Mouse (Mus musculus) megakaryocyte progenitor cell, adult 5-6 weeks (primary cell): ENCODE data around the gene Olfr1270. TPM values are rescaled to one million over a fixed set of nuclear protein-coding genes. Genes with fewer than 3 reads are reported as not detected.
"Not testable (repeated sequence)": the region's sequence is repeated elsewhere in the genome, so short reads cannot be mapped to it uniquely, and the experiment has no call there.

Experiments used
- ATAC-seq: replicated peaks from 2 replicates; pipeline ENCODE4 v1.8.0; 2016; ENCODE audit warnings: mild to moderate bottlenecking, moderate TSS enrichment, inconsistent platforms; ENCODE audit not compliant: poor library complexity
- total RNA-seq, 2 experiments: library from RNA; stranded (forward) in 1 of 2; stranded (reverse) in 1 of 2; fragments of 157-497, 149-512 nt in 1 of 2; fragments of 200-1000 nt in 1 of 2; gene quantifications; 2 replicates each; pipeline versions ENCODE4 v1.2.3 to v1.2.4; 2015 to 2017

Gene Olfr1270
- total RNA-seq (2015) (not detected in 2 replicates), total RNA-seq (2017) (not detected in 2 replicates)

- ATAC-seq = no peak
These were observed at the start of gene Olfr1270 for GRCm38 (mm10) chr2:90152991-90153390. Gene Olfr1270, minus strand, starts transcription at chr2:90153091.

GRCm38 (mm10) chr2:90199606-90200005, 46.7 kb upstream of the Olfr1270 start:
- not testable (repeated sequence) for ATAC-seq

DNA sequence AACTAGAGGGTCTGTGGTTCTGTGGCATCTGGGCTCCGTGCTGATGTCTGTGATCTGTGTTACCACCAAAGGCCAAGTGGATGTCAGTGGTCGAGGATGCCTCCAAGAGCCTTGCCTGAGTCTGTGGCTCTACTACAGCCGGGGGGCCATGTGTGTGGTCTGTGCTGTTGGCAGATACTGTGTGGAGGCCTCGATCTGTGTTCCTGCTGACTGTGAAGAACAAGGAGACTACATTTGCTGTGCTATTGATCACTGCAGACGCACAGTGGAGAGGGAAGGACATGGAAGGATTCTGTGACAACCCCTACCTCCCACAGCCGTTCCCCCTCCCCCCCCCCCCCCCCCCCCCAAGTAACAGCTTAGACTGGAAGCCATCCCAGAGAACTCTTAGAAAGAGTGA, 42.4 kb upstream of the Olfr1270 start:
- ATAC-seq = not testable (repeated sequence)

DNA sequence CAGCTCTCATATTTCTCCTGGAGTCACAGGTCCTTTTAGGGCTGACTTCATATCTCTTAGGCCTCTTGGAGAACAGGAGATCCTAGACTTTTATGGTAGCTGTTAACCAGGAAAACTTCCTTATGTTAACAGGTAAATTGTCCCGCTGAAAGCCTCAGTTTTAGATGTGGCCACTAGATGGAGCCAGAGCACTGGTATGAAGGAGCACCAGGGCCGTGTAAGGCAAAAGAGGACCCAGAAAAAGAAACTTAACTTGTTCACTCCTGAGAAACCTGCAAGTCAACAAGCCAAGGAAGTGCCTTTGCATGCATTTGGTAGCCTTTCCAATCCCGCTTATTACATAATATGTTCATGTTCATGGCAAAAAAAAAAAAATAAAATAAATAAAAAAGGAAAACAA, 41.9 kb upstream of the Olfr1270 start:
- peak; percentile 94 for ATAC-seq

DNA sequence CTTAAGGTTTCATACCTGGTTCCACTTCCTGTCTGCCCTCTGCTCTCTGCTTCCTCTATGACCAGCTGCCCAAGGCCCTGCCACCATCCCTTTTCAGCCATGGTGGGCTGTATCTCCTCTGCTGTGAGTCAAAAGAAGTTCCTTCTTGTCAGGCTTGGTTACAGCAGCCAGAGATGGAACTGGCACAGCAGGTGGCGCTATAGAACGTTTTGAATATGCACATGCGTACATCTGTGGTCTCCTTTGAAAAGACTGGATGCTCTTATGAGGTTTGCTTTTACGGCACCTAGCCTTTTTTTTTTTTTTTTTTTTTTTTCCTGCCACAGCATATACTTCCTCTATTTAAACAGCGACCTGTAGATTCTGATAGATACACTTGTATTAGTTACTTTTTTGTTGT, 34.2 kb upstream of the Olfr1270 start:
- peak; percentile 95 for ATAC-seq

DNA sequence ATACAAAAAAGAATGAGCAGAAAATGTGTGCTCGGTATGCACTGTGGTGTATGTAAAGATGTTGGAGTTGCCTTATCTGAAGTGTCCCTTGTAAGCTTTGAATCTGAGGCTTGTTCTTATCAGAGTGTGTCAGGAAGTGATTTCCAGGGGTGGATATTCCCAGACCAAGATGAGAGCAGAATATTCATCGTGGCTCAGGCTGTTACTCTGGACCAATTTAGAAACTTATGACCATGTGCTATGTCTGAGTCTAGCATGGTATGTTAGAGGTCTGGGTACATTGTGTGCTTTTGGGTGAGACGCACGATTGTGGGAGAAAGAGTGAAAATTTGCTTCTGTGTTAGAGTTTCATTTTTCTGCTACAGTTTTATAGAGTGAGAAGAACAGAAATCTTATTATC, 33.2 kb upstream of the Olfr1270 start:
- ATAC-seq = not testable (repeated sequence)

- ATAC-seq = no peak
These were observed 1.0 kb upstream of the Olfr1270 start for GRCm38 (mm10) chr2:90153916-90154315.

DNA sequence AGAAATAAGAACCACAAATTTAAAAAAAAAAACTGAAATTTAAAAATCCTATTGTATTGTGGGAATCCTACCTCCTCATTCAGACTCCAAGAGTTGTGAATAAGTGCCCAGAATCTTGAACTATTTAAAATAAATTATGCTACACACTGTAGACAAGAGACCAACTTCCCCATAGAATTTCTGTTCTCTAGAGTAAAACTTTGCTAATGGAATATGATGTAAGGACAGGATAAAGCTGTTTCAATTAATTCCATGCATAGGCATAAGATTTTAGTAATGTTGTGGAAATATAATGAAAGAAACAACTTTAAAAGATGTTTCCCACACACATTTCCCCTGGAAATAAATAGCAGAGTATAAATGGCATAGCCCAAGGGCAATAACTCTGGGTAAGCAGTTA, 10.7 kb downstream of the Olfr1270 start, which contains the start of gene Olfr32:
Gene Olfr32 (minus strand): TSS at position 101 of the 400 bp plus-strand sequence.
- ATAC-seq = no peak

- no peak for ATAC-seq
These were observed 31.6 kb downstream of the Olfr1270 start, which contains the start of gene Olfr1269 for GRCm38 (mm10) chr2:90121312-90121711. Gene Olfr1269, minus strand, starts transcription at chr2:90121412.

Other genes starting within 250 kb of the Olfr1270 start
- gene Olfr1258, start 225.8 kb downstream of the Olfr1270 start, total RNA-seq (2015) = not detected in 2 replicates
- gene Olfr1258, start 225.8 kb downstream of the Olfr1270 start, total RNA-seq (2017) = not detected in 2 replicates
- gene Olfr1259, start 204.4 kb downstream of the Olfr1270 start, total RNA-seq (2015) = not detected in 2 replicates
- not detected in 2 replicates for gene Olfr1259, start 204.4 kb downstream of the Olfr1270 start, total RNA-seq (2017)
- gene Olfr1260, start 178.8 kb downstream of the Olfr1270 start, total RNA-seq (2015) = not detected in 2 replicates
- not detected in 2 replicates for gene Olfr1260, start 178.8 kb downstream of the Olfr1270 start, total RNA-seq (2017)
- not detected in 2 replicates for gene Olfr1261, start 161.9 kb downstream of the Olfr1270 start, total RNA-seq (2015)
- not detected in 2 replicates for gene Olfr1261, start 161.9 kb downstream of the Olfr1270 start, total RNA-seq (2017)
- not detected in 2 replicates for gene Olfr1262, start 152.9 kb downstream of the Olfr1270 start, total RNA-seq (2015)
- not detected in 2 replicates for gene Olfr1262, start 152.9 kb downstream of the Olfr1270 start, total RNA-seq (2017)
- gene Olfr1263, start 141.0 kb downstream of the Olfr1270 start, total RNA-seq (2015) = not detected in 2 replicates
- not detected in 2 replicates for gene Olfr1263, start 141.0 kb downstream of the Olfr1270 start, total RNA-seq (2017)
- gene Olfr1264, start 127.5 kb downstream of the Olfr1270 start, total RNA-seq (2015) = not detected in 2 replicates
- gene Olfr1264, start 127.5 kb downstream of the Olfr1270 start, total RNA-seq (2017) = not detected in 2 replicates
- gene Olfr1265, start 117.8 kb downstream of the Olfr1270 start, total RNA-seq (2015) = not detected in 2 replicates
- not detected in 2 replicates for gene Olfr1265, start 117.8 kb downstream of the Olfr1270 start, total RNA-seq (2017)
- gene Olfr140, start 89.5 kb downstream of the Olfr1270 start, total RNA-seq (2015) = not detected in 2 replicates
- not detected in 2 replicates for gene Olfr140, start 89.5 kb downstream of the Olfr1270 start, total RNA-seq (2017)
- not detected in 2 replicates for gene Olfr1269, start 31.7 kb downstream of the Olfr1270 start, total RNA-seq (2015)
- gene Olfr1269, start 31.7 kb downstream of the Olfr1270 start, total RNA-seq (2017) = not detected in 2 replicates
- not detected in 2 replicates for gene Olfr32, start 10.8 kb downstream of the Olfr1270 start, total RNA-seq (2015)
- not detected in 2 replicates for gene Olfr32, start 10.8 kb downstream of the Olfr1270 start, total RNA-seq (2017)
- not detected in 2 replicates for gene Olfr1506, start 71.4 kb upstream of the Olfr1270 start, total RNA-seq (2015)
- not detected in 2 replicates for gene Olfr1506, start 71.4 kb upstream of the Olfr1270 start, total RNA-seq (2017)
- not detected in 2 replicates for gene Olfr142, start 104.5 kb upstream of the Olfr1270 start, total RNA-seq (2015)
- gene Olfr142, start 104.5 kb upstream of the Olfr1270 start, total RNA-seq (2017) = not detected in 2 replicates
- gene Olfr1271, start 117.9 kb upstream of the Olfr1270 start, total RNA-seq (2015) = not detected in 2 replicates
- not detected in 2 replicates for gene Olfr1271, start 117.9 kb upstream of the Olfr1270 start, total RNA-seq (2017)
- gene Olfr1272, start 139.8 kb upstream of the Olfr1270 start, total RNA-seq (2015) = not detected in 2 replicates
- not detected in 2 replicates for gene Olfr1272, start 139.8 kb upstream of the Olfr1270 start, total RNA-seq (2017)
- gene Gm13769, start 169.1 kb upstream of the Olfr1270 start, total RNA-seq (2015) = 0.17 TPM in 1 of 2 replicates, not detected in the other
- not detected in 2 replicates for gene Gm13769, start 169.1 kb upstream of the Olfr1270 start, total RNA-seq (2017)
- not detected in 2 replicates for gene Olfr1274-ps, start 245.6 kb upstream of the Olfr1270 start, total RNA-seq (2015)
- not detected in 2 replicates for gene Olfr1274-ps, start 245.6 kb upstream of the Olfr1270 start, total RNA-seq (2017)